In genomic region chr7:4646806-4647205, GRCm38 (mm10) we compare ENCODE assay signal across 24 mouse cellular contexts. TPM values are rescaled to one million over a fixed set of nuclear protein-coding genes. Genes with fewer than 3 reads are reported as not detected.
DNase-seq lines count a peak whose midpoint lies in the region; ATAC-seq lines count a peak whose summit lies in the region.
"Had no signal": no experiment of that assay in that cellular context is flagged by ENCODE, and none has a peak within 500 bp of the region (broad histone marks: within the 10 kb centered on the region; RNA-seq: fewer than 3 reads in every experiment).

No protein-coding gene starts in this region.

- intact Hi-C loops in heart, postnatal 36 days (cut with DNase I), result no loop called here

- ATAC-seq in heart, embryonic 12.5 days (ENCODE audit: insufficient number of reproducible peaks, low FRiP score), result peak; percentile 68
- ATAC-seq in megakaryocyte, adult 5-6 weeks (ENCODE audit: poor library complexity, severe bottlenecking), result no peak
- ATAC-seq in liver, embryonic 12.5 days, result peak; percentile 52
- 0 out of 2 replicates have a peak, but pooled peaks have one; percentile 28 for ATAC-seq in stomach, embryonic 14.5 days (ENCODE audit: insufficient number of reproducible peaks, insufficient read depth, low FRiP score, low read depth)
- ATAC-seq: forebrain, postnatal 0 days; Patski had no signal

- H3K4me2 ChIP-seq in heart, embryonic 12.5 days, result no peak overlapping the region
- H3K4me2 ChIP-seq in liver, embryonic 12.5 days, result no peak overlapping the region
- H3K4me2 ChIP-seq in stomach, embryonic 14.5 days (replicated peaks; ENCODE audit: low read depth, low read length), result no peak overlapping the region
- H3K4me2 ChIP-seq: hindbrain, embryonic 14.5 days; neural tube, embryonic 12.5 days had no signal

- H3K9me3 ChIP-seq in heart, embryonic 12.5 days (replicated peaks), result no peaks in the 10 kb centered on the region
- no peaks in the 10 kb centered on the region for H3K9me3 ChIP-seq in megakaryocyte, embryonic 14.5 days
- no peaks in the 10 kb centered on the region for H3K9me3 ChIP-seq in liver, embryonic 12.5 days (replicated peaks)
- no peaks in the 10 kb centered on the region for H3K9me3 ChIP-seq in stomach, embryonic 14.5 days (ENCODE audit: control insufficient read depth, low read depth, low read length)
- H3K9me3 ChIP-seq: neural tube, embryonic 12.5 days had no signal

- no peaks in the 10 kb centered on the region for H3K27me3 ChIP-seq in heart, embryonic 12.5 days (replicated peaks)
- H3K27me3 ChIP-seq in megakaryocyte, embryonic 14.5 days (replicated peaks), result no peaks in the 10 kb centered on the region
- no peaks in the 10 kb centered on the region for H3K27me3 ChIP-seq in liver, embryonic 12.5 days (replicated peaks)
- H3K27me3 ChIP-seq in stomach, embryonic 14.5 days (ENCODE audit: control insufficient read depth, insufficient read depth, low read length), result no peaks in the 10 kb centered on the region
- H3K27me3 ChIP-seq: neural tube, embryonic 12.5 days; Patski had no signal

- no peak overlapping the region for H3K4me3 ChIP-seq in heart, embryonic 12.5 days
- H3K4me3 ChIP-seq in megakaryocyte, embryonic 14.5 days (replicated peaks), result peak overlapping the region; percentile 85
- H3K4me3 ChIP-seq in liver, embryonic 12.5 days, result no peak overlapping the region
- no peak overlapping the region for H3K4me3 ChIP-seq in stomach, embryonic 14.5 days (ENCODE audit: low read depth, low read length)
- H3K4me3 ChIP-seq: layer of hippocampus, adult 2 months; neural tube, embryonic 12.5 days had no signal

- no peak overlapping the region for H3K9ac ChIP-seq in heart, embryonic 12.5 days
- no peak overlapping the region for H3K9ac ChIP-seq in liver, embryonic 12.5 days
- H3K9ac ChIP-seq in stomach, embryonic 14.5 days (replicated peaks; ENCODE audit: low read depth, low read length), result no peak overlapping the region
- H3K9ac ChIP-seq: forebrain, postnatal 0 days; hindbrain, embryonic 14.5 days; neural tube, embryonic 12.5 days had no signal

- peaks cover 57% of the 10 kb centered on the region for H3K36me3 ChIP-seq in heart, embryonic 12.5 days
- H3K36me3 ChIP-seq in megakaryocyte, embryonic 14.5 days (replicated peaks; ENCODE audit: low read length), result peaks cover 74% of the 10 kb centered on the region
- peaks cover 65% of the 10 kb centered on the region for H3K36me3 ChIP-seq in liver, embryonic 12.5 days
- H3K36me3 ChIP-seq in stomach, embryonic 14.5 days (ENCODE audit: control insufficient read depth, insufficient read depth, low read length), result peaks cover 35% of the 10 kb centered on the region

- DNase-seq in heart, postnatal 36 days, result no peak
- DNase-seq in kidney, postnatal 10 days, result no peak
- DNase-seq: adrenal gland, postnatal 25 days; cerebellum, adult 2 months; forebrain, postnatal 0 days; kidney, adult 11 months; right cerebral cortex, postnatal 4 days; thymus, adult 18-20 months had no signal

- peak overlapping the region; percentile 49; the same call in 1 of the 2 replicates for H3K27ac ChIP-seq in heart, embryonic 12.5 days (ENCODE audit: poor library complexity, severe bottlenecking)
- peak overlapping the region; percentile 56 for H3K27ac ChIP-seq in liver, embryonic 12.5 days
- H3K27ac ChIP-seq in stomach, embryonic 14.5 days (ENCODE audit: low read length), result no peak overlapping the region
- H3K27ac ChIP-seq: hindbrain, embryonic 14.5 days; kidney, postnatal 0 days; layer of hippocampus, adult 2 months; neural tube, embryonic 12.5 days had no signal

- H3K4me1 ChIP-seq in heart, embryonic 12.5 days (replicated peaks), result peaks cover 25% of the 10 kb centered on the region
- H3K4me1 ChIP-seq in megakaryocyte, embryonic 14.5 days, result peaks cover 91% of the 10 kb centered on the region
- peaks cover 50% of the 10 kb centered on the region for H3K4me1 ChIP-seq in liver, embryonic 12.5 days
- H3K4me1 ChIP-seq in stomach, embryonic 14.5 days (ENCODE audit: control insufficient read depth, insufficient read depth, low read length), result no peaks in the 10 kb centered on the region
- H3K4me1 ChIP-seq: neural tube, embryonic 12.5 days had no signal

- 88% methylated on average over 3 of the region's 3 CpGs for WGBS in heart, embryonic 12.5 days
- 78% methylated on average over 3 of the region's 3 CpGs for WGBS in liver, embryonic 12.5 days (ENCODE audit: insufficient replicate concordance)
- WGBS in stomach, embryonic 14.5 days, result 86% methylated on average over 3 of the region's 3 CpGs

RNA-seq across cellular contexts. Expression of gene Ppp6r1, which starts 12.0 kb away (rescaled TPM):
- polyA plus RNA-seq in heart, embryonic 12.5 days (2016; fragmentation: Nextera tagmentation; extraction: Ambion mirVana), result 9.8 and 10.2 TPM in 2 replicates
- 10 to 100 TPM; 72.1 to 73.7 TPM for total RNA-seq in heart, postnatal 36 days (2021)
- polyA plus RNA-seq in megakaryocyte, embryonic 14.5 days (2012; ENCODE audit: insufficient read depth, low replicate concordance), result 361 and 465 TPM in 2 replicates
- 71.1 and 72.6 TPM in 2 replicates for total RNA-seq in megakaryocyte, adult 5-6 weeks (2015)
- 85.6 and 101 TPM in 2 replicates for total RNA-seq in megakaryocyte, adult 5-6 weeks (2017)
- 12.0 and 12.7 TPM in 2 replicates for polyA plus RNA-seq in liver, embryonic 12.5 days (2016; fragmentation: Nextera tagmentation; extraction: Ambion mirVana)
- 10.2 and 11.7 TPM in 2 replicates for polyA plus RNA-seq in stomach, embryonic 14.5 days (2014; fragmentation: Nextera tagmentation; extraction: Ambion mirVana)

RNA-seq across cellular contexts. Expression of gene Tmem86b, which starts 15.6 kb away (rescaled TPM):
- 3.2 and 3.7 TPM in 2 replicates for polyA plus RNA-seq in heart, embryonic 12.5 days (2016; fragmentation: Nextera tagmentation; extraction: Ambion mirVana)
- 1 to 10 TPM; 4.2 to 5.1 TPM for total RNA-seq in heart, postnatal 36 days (2021)
- 5.3 and 15.1 TPM in 2 replicates for polyA plus RNA-seq in megakaryocyte, embryonic 14.5 days (2012; ENCODE audit: insufficient read depth, low replicate concordance)
- total RNA-seq in megakaryocyte, adult 5-6 weeks (2015), result 8.9 and 10.7 TPM in 2 replicates
- 13.6 and 22.1 TPM in 2 replicates for total RNA-seq in megakaryocyte, adult 5-6 weeks (2017)
- polyA plus RNA-seq in liver, embryonic 12.5 days (2016; fragmentation: Nextera tagmentation; extraction: Ambion mirVana), result 25.7 and 26.1 TPM in 2 replicates
- 1.4 and 1.6 TPM in 2 replicates for polyA plus RNA-seq in stomach, embryonic 14.5 days (2014; fragmentation: Nextera tagmentation; extraction: Ambion mirVana)

RNA-seq across cellular contexts. Expression of gene Hspbp1, which starts 38.1 kb away (rescaled TPM):
- 78.2 and 84.7 TPM in 2 replicates for polyA plus RNA-seq in heart, embryonic 12.5 days (2016; fragmentation: Nextera tagmentation; extraction: Ambion mirVana)
- total RNA-seq in heart, postnatal 36 days (2021), result 10 to 100 TPM; 27.2 to 34.7 TPM
- 71.8 and 116 TPM in 2 replicates for polyA plus RNA-seq in megakaryocyte, embryonic 14.5 days (2012; ENCODE audit: insufficient read depth, low replicate concordance)
- total RNA-seq in megakaryocyte, adult 5-6 weeks (2015), result 12.7 and 16.9 TPM in 2 replicates
- total RNA-seq in megakaryocyte, adult 5-6 weeks (2017), result 9.8 and 15.3 TPM in 2 replicates
- polyA plus RNA-seq in liver, embryonic 12.5 days (2016; fragmentation: Nextera tagmentation; extraction: Ambion mirVana), result 90.8 and 95.6 TPM in 2 replicates
- 84.8 and 94.2 TPM in 2 replicates for polyA plus RNA-seq in stomach, embryonic 14.5 days (2014; fragmentation: Nextera tagmentation; extraction: Ambion mirVana)

RNA-seq across cellular contexts. Expression of gene Ptprh, which starts 43.0 kb away (rescaled TPM):
- not detected in 2 replicates for polyA plus RNA-seq in heart, embryonic 12.5 days (2016; fragmentation: Nextera tagmentation; extraction: Ambion mirVana)
- total RNA-seq in heart, postnatal 36 days (2021), result not detected
- 0.16 TPM in 1 of 2 replicates, not detected in the other for polyA plus RNA-seq in megakaryocyte, embryonic 14.5 days (2012; ENCODE audit: insufficient read depth, low replicate concordance)
- total RNA-seq in megakaryocyte, adult 5-6 weeks (2015), result not detected in 2 replicates
- total RNA-seq in megakaryocyte, adult 5-6 weeks (2017), result not detected in 2 replicates
- polyA plus RNA-seq in liver, embryonic 12.5 days (2016; fragmentation: Nextera tagmentation; extraction: Ambion mirVana), result not detected in 2 replicates
- polyA plus RNA-seq in stomach, embryonic 14.5 days (2014; fragmentation: Nextera tagmentation; extraction: Ambion mirVana), result not detected in 2 replicates
- total RNA-seq: adrenal gland, postnatal 25 days; gastrocnemius, adult 18-20 months; megakaryocyte progenitor cell, adult 5-6 weeks had no signal
- polyA plus RNA-seq: activated CD4-positive, CD25-positive, alpha-beta regulatory T cell, adult 4 months; C2C12; embryonic facial prominence, embryonic 11.5 days; lung, embryonic 16.5 days; neural tube, embryonic 12.5 days; Patski had no signal

RNA-seq across cellular contexts. Expression of gene Brsk1, which starts 43.6 kb away (rescaled TPM):
- polyA plus RNA-seq in heart, embryonic 12.5 days (2016; fragmentation: Nextera tagmentation; extraction: Ambion mirVana), result 1.0 and 1.7 TPM in 2 replicates
- 1 to 10 TPM; 1.2 TPM for total RNA-seq in heart, postnatal 36 days (2021)
- 0.08 TPM in 1 of 2 replicates, not detected in the other for polyA plus RNA-seq in megakaryocyte, embryonic 14.5 days (2012; ENCODE audit: insufficient read depth, low replicate concordance)
- total RNA-seq in megakaryocyte, adult 5-6 weeks (2015), result not detected in 2 replicates
- not detected in 2 replicates for total RNA-seq in megakaryocyte, adult 5-6 weeks (2017)
- polyA plus RNA-seq in liver, embryonic 12.5 days (2016; fragmentation: Nextera tagmentation; extraction: Ambion mirVana), result 0.19 and 0.29 TPM in 2 replicates
- 2.3 and 4.0 TPM in 2 replicates for polyA plus RNA-seq in stomach, embryonic 14.5 days (2014; fragmentation: Nextera tagmentation; extraction: Ambion mirVana)
- polyA plus RNA-seq: activated CD4-positive, CD25-positive, alpha-beta regulatory T cell, adult 4 months had no signal

Comparison
In these comparisons a context has a peak if more than half of its experiments do, and no peak if none do; other contexts are left out.
1. RNA of gene Ppp6r1, which starts 12.0 kb away (polyA plus RNA-seq): 361 to 465 TPM in megakaryocyte, embryonic 14.5 days; 12.0 to 12.7 TPM in liver, embryonic 12.5 days, 10.2 to 11.7 TPM in stomach, embryonic 14.5 days and 9.8 to 10.2 TPM in heart, embryonic 12.5 days; every median in the first group is over 10 times any median in the second.